Mouse (Mus musculus) heart, postnatal 14 days (tissue): Measurements from ENCODE around the gene Bspry. TPM values are rescaled to one million over a fixed set of nuclear protein-coding genes. Genes with fewer than 3 reads are reported as not detected.
A peak's percentile ranks its signal among the peaks of the same experiment; 100 is the strongest.

ENCODE experiments used
- DNase-seq, 2 experiments: peaks; one replicate each; pipeline ENCODE4 v3.0.0; 2021 to 2022
- intact Hi-C: fragments of 180-260 bp; cut with DNase I; formaldehyde crosslinking; loops from one replicate; pipeline ENCODE4 v1.15.1; 2025
- long read RNA-seq, 2 experiments: library from polyadenylated mRNA; stranded (forward); transcript quantifications; one replicate each; pipeline ENCODE4 v2.0.0; 2021
- total RNA-seq, 2 experiments: library from RNA; stranded (reverse); gene quantifications; 2 replicates each; pipeline ENCODE4 v1.2.3; 2021

Bspry gene
- under 1 TPM in 1 of 2 experiments, not detected in 1; 0.12 TPM for total RNA-seq
- long read RNA-seq, experiment 1 = 0 reads
- long read RNA-seq, experiment 2 = 0 reads

DNA sequence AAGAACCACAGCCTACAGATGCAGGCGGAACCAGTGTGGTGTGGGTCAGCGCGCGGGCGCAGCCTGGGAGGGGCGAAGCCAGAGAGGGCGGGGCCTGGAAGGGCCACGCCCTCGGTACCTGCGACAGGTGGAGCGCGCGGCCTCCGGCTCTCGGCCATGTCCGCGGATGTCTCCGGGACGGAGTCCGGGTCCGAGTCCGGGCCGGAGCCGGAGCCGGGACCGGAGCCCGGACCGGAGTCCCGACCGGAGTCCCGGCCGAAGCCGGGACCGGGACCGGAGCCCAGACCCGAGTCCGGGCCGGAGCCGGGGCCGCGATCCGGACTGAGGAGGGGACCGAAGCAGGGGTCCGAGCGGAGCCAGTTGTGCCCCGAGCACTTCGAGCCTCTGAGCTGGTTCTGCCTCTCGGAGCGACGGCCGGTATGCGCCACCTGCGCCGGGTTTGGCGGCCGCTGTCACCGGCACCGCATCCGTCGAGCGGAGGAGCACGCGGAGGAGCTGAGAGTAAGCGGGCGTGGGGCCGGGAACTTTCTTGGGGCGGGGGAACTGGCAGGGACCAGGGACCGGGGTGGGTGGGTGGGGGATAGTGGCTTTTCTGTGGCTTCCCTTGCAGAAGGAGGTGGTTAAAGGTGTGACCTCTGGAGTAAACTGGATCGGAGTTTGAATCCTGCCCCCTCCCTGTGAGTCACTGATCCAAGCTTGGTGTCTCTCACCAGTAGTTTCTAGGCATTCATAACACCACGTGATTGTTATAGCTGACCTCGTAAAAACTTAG, at the start of gene Bspry:
Gene Bspry (plus strand): TSS at position 117 of the 772 bp plus-strand sequence.
- DNase-seq = peak; percentile 24 to 27
- intact Hi-C loops = no loop called here

DNA sequence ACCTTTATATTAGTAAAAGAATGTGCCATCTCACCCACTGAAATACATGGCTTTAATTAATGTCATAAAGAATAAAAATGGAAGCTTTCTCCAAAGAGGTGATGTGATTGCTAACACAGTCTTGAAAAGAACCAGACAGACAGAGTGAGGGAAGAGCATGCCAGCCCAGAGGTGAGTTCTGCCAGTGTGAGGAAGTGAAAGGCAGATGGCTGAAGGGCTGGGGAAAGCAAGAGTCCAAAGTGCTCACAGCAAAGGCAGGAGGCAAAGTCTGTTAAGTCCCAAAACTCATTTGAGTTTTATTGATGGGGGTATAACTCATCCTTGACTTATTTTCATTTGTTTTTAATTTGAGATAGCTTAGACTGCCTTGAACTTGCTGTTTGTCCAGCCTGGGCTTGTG, 49.2 kb upstream of the Bspry start:
- intact Hi-C loops = no loop called here
- no peak for DNase-seq

DNA sequence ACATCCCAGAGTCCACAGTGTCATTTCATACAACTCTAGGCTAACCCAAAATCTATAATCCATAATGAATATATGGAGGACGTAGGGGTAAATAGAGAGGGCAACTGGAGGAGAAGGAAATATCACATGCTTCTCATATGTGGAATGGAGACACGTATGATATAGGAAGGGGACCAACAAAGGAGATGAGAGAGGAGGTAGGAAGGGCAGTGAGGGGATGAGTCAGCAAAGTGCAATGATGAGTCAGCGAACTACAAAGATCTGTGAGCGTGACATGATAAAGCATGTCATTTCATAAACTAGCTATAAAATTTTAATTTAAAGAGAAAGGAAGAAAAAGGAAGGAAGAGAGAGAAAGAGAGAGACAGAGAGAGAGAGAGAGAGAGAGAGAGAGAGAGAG, 48.3 kb upstream of the Bspry start:
- DNase-seq = no peak
- intact Hi-C loops = no loop called here

DNA sequence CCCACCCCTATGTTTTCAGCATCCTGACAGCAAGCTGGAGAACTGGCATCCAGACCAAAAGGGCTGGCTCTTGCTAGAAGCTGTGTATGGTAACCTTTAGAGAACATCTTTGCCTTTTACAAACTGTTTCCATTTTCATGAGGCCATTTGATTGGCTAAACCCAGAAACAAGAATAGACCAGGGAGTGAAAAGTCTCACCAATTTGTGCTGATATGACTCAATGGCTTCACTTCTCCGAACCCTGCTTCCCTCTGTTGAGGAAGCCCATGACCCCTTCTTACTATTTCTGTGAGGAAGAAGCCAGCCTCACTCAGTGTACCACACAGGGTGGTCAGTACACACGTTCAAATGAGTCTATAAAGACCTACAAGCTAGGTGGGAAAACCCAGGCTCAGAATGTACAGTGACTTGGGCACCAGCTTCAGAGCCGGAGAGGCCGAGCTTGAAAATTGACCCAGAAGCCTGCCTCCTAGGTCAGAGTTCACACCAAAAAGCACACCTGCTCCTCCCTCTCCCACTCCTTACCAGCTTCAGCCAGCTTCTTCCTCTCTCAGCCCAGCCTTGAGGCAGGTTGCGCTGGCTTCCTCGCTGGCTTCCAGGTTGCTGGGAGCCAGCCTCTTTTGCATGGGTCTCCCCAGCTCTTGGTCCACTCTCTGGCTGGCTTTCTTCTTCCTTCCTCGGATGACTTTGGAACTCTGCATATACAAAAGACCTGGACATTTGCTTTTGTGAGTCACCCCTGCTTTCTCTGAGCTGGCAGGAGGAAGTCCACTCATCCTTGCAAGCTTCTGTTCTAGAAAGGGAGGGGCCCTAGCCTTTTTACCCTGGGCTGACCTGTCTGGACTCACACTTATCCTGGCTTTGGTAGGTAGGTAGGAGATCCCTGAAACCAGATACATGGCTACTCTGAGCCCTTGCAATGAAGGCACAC, 45.6 kb upstream of the Bspry start:
- intact Hi-C loops = no loop called here
- DNase-seq = no peak

DNA sequence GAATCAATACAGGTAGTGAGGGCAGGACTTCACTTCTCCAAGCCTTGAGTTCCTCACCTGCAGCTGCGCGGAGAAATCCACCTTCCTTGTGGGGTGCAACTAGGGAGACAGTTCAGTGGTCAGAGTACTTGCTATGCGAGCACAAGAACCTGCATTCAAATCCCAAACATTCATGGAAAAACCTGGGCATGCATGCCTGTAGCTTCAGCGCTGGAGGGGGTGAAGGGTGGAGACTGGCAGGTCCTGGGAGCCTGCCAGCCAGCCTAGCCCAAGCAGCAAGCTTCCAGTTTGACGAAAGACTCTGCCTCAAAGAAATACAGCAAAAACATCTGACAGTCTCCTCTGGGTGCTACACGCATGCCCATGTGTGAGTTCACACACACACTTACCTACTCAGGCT, 44.8 kb upstream of the Bspry start, which contains the start of gene Rnf183:
Gene Rnf183 (minus strand): TSS at position 172 of the 400 bp plus-strand sequence.
- intact Hi-C loops = no loop called here
- no peak for DNase-seq

DNA sequence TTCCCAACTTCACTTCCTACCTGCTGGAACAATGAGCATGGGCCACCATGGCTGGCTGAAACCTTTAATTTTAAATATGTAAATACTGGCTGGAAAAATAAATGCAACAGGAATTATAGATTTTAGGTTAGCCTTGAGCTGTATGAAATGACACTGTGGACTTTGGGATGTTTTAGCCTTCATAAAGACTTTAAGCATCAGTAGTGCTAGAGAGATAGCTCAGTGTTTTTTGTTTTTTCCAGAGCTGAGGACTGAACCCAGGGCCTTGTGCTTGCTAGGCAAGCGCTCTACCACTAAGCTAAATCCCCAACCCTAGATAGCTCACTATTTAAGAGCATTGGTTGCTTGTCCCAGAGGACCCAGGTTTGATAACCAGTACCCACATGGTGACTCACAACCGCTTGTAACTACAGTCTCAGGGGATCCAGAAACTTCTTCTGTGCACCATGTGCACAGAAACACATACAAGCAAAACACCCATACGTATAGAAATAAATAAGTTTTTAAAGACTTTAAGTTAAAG, 42.5 kb upstream of the Bspry start:
- intact Hi-C loops = no loop called here

DNA sequence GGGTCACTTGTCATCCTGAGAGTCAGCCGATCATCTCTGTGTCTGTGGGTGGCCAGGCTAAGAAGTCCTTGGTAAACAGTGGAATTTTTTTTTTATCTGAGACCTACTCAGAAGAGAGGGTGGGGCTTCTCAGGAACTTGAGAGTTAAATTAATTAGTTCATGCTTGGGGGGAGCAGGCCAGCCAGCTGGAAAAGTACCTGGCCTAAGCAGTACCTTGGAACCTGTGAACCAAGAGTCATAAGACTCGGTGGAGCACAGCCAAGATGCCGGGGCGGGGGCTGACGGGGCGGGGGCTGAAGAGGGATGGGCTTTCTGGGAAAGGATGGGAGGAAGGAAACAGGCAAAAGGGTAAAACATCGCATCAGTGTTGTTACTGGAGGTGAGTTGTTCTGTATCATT, 42.0 kb upstream of the Bspry start:
- intact Hi-C loops = no loop called here
- DNase-seq = no peak

More for the DNA sequence above, 42.5 kb upstream of the Bspry start:
- DNase-seq = no peak

DNA sequence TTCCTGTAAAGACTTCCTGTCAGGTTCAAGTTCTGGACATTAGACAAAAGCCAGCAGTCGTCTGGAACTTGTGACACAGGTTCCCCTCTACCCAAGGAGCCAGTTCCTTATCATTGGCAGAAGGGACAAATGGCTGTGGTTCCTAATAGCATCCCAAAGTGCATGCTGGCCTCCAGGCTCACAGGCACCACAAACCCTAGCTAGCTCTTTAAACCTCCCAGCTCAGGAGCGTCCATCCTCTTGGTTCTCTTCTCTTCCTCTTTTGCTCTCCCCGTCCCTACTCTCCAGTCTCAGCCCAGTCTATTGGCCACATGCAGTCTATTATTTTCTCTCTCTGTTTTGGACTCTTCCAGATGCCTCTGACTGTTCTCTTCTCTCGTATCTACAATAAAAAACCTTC, 40.1 kb upstream of the Bspry start:
- intact Hi-C loops = no loop called here
- no peak for DNase-seq

DNA sequence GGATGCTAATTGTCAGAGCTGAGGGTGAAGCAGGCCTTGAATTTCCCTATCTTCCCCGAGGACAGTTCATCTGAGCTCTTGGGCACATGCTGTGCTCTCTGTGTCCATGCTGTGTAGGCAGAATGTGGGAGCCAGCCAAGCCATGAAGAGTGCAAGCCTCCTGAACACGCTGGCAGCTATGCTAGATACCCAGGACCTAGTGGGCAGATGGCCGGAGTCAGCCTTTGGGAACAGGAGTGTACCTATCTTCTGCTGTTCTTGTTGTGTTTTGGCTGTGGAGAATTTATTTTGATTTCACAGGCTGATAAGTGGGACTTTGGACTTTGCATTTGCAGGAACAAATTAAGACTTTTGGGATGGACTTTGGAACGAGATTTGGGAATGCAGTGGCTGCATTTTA, 39.3 kb upstream of the Bspry start:
- DNase-seq = no peak
- intact Hi-C loops = no loop called here

DNA sequence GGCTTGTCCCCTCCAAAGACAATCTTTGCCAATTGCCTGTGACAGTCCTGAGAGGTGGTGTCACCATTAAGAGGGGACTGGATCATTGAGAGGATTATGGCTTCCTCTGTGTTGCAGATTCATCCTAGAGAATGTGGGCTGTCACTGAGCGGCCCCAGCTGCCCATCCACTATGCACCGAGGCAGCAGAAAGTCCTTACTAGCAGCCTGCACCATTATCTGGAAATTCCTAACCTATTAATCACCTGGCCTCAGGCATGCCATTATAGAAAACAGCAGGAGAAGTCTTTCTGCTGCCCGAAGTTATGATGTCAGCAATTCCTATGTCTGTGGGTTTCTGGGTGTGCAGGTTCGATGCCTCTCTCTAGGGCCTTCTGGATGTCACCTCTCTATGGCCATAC, 38.9 kb upstream of the Bspry start:
- intact Hi-C loops = no loop called here

DNA sequence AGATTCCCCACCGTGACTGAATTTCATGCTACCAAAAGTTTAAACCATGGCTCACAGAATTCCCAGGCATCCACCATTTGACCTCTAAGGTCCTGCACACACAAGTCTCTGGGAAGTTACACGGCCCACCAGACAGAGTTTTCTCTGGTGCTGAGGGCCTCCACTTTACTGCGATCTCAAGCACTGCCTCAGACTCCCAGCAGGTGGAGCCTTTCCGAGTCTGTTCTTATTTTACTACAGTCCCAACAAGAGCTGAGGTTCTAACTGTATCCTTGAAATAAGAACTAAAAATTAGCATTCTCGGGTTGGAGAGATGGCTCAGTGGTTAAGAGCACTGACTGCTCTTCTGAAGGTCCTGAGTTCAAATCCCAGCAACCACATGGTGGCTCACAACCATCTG, 24.9 kb upstream of the Bspry start:
- intact Hi-C loops = loop anchor here (5.0 kb wide), 2 partner anchors 52 to 307 kb away; no protein-coding TSS in a partner anchor
- peak; percentile 34 to 60 for DNase-seq

More for the DNA sequence above, 38.9 kb upstream of the Bspry start:
- DNase-seq = no peak

DNA sequence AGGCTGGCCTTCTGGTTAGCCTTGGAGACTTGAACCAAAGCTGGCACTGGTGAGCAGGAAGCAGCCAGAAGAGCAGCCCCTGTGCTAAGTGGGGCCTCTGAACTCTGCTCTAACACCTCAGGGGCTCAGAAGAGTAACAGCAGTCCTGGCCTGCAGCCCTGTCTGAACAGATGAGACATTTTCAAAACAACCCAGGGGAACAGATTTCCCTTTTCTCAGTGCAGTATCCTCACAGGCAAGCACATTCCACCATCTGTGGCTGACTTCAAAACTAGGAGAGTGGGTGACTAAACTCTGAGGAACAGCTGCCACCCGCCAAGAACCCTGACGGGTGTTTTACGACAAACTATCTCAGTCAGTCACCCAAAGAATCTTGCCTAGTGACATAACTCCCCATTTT, 20.8 kb upstream of the Bspry start:
- intact Hi-C loops = loop anchor here (5.0 kb wide), 2 partner anchors 48 to 303 kb away; no protein-coding TSS in a partner anchor
- DNase-seq = no peak

DNA sequence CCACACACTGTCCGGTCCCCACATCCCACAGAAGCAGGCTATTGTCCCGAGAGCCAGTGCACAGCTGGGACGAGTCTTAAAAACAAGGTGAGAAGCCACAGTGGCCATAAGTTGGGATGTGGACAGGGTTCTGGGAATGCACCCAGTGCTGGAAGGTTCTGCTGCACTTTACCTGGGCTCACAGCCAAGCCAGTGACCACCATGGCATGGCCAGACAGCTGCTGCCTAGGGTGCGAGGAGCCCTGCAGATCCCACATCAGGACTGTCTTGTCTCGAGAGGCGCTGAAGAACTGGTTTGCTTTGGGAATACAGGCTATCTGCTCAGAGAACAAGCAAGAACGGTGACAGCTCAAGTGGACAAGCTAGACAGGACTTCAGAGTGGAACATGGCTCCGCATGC, 19.5 kb upstream of the Bspry start:
- no peak for DNase-seq
- intact Hi-C loops = no loop called here

DNA sequence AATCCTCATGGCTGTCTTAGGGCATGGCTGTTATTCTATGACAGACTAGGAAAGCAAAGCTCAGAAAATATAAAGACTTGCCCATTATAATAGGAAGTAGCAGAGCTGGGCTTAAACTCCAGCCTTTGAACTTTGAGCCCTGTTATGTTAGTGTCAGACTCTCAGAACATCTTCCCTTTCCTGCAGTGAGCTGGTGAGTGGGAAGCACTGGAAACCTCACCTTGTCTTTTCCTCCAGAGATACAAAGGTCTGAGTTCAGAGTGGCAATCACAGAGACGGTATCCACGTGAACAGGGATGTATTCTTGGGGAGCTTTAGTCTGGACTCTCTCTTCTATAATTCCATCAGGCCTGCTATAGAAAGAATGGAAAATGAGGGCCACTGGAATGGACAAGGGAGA, 16.7 kb upstream of the Bspry start:
- intact Hi-C loops = no loop called here
- no peak for DNase-seq

DNA sequence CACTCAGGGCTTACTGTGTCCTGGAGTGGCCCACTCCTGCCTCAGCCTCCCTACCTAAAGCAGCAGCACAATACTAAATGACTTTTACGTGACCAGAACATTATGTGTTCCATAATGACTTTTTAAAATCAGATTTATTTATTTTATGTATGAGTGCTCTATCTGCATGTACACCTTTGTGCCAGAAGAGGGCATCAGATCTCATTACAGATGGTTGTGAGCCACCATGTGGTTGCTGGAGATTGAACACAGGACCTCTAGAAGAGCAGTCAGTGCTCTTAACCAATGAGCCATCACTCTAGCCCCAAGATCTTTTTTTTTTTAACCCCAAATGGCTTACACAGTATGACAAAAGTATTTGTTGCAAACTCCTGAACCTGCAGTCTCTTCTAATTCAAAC, 11.7 kb upstream of the Bspry start:
- no peak for DNase-seq
- intact Hi-C loops = no loop called here

DNA sequence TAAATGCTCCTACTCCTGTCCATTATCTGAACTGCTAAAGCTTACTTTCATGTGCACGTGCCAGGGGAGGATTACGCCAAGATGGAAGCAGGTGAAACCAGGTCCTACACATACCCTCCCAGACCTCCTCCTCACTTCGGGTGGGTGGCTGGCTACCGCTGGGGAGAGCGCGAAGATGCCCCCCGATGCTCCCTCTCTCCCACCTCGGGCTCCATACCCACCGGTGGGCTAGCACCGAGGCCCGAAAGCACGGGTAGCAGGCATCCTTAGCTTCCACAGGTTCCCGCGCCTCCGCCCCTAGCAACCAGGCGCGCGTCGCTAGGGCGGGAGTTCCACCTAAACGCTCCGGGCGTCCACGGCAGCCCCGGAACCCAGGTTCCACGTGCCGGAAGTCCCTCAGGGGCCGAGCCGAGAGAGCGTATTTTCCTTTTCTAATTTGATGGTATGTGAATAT, 9.2 kb upstream of the Bspry start, which contains the start of gene Wdr31:
Gene Wdr31 (minus strand): TSS at position 299 of the 454 bp plus-strand sequence.
- intact Hi-C loops = no loop called here
- peak; percentile 68 to 86 for DNase-seq

DNA sequence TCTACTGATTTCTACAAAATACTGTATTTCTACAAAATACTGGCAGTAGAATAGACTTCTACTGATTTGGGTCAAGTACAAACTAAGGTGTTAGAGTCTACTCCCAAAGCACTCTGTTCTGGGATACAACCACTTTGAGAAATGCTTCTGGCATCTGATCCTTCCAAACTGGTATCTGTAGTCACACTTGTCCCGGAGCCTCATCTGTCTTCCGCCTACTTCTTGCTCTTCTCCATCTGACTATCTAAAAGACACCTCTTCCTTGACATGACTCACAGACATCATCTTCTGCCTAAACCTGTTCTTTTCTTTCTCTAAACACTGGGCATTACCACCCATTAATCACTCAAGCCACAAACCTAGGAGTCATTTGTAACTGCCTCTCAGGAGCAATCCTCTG, 7.8 kb upstream of the Bspry start:
- intact Hi-C loops = no loop called here
- DNase-seq = no peak

DNA sequence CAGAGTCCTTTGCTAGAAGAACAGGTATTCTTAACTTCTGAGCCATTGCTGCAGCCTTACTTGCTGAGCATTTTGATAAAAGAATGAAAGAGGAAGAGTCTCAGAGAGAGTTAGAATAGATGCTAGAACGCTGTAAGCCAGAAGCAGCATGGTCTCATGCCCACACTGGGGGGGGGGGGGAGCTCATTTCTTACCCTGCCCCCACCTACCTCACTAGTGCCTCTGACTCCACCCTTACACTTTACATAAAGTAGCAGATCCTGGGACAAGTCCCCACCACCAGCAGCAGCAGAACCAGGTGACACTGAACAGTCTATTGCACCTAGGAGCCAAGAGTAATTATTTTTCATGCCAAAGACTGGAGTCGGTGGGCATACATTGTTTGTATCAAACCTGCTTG, 4.7 kb upstream of the Bspry start:
- intact Hi-C loops = no loop called here
- DNase-seq = no peak

DNA sequence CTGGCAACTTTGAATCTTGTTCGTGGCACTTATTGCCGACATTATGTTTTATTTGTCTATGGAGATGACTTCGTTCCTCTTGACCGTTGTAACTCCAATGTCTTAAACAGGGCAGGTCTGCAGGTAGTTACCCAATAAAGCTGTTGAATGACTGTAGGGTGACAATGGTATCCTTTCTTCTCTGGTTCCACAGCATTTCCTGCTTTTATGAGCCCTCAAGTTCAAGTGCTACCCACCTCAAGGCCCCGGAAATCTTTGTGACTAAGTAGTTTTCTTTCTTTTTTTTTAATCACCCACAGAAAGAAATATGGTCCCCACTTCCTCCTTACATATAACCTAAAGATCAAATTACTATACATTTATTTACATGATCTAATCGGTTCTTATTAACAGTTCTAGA, 4.1 kb upstream of the Bspry start:
- intact Hi-C loops = no loop called here

DNA sequence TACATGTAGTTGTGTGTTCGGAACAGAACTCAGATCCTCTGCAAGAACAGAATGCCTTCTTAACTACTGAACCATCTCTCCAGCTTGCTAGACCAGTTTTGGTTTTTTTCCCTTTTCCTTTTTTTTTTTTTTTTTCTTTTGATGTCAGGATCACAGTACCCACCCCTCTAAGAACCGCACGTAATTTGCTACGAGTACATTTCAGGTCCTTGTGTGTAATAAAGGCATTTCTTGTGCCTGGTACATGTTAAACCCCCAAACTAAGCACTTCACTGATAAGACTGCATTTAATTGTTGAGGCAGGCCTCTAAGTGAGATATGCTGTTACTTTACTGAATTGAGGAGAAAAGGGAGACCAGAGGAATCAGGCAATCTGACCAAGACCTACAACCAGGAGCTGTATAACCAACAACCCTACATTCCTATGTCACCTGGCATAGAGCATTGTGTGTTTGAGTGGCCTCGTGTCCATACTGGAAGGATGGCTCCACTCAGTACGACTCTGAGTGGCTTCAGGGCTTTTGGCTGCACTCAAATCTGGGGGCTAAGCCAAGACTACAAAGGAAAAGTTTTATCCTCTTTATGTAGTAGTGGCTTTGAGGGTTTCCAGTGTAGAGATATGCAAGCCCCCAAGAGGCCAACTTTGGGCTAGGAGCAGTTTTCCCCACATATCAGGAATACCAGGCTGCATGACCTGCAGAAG, 2.2 kb upstream of the Bspry start:
- DNase-seq = no peak
- intact Hi-C loops = no loop called here

More for the DNA sequence above, 4.1 kb upstream of the Bspry start:
- no peak for DNase-seq
